Mouse (Mus musculus) lung, postnatal 0 days (tissue): Measurements from ENCODE around the gene Sertad1.
"Not testable (repeated sequence)": the region's sequence is repeated elsewhere in the genome, so short reads cannot be mapped to it uniquely, and the experiment has no call there.

Experiments
- CTCF ChIP-seq: IDR thresholded peaks from 2 replicates; pipeline ENCODE4 v1.5.1; 2016; ENCODE audit warnings: antibody characterized with exemption, mild to moderate bottlenecking
- EP300 ChIP-seq: IDR thresholded peaks from 2 replicates; pipeline ENCODE4 v1.6.1; 2016; ENCODE audit warnings: antibody characterized with exemption, mild to moderate bottlenecking, control low read depth

GRCm38 (mm10) chr7:27494659-27495367 lies 8.1 kb downstream of the Sertad1 start:
- TF ChIP-seq CTCF, EP300: not testable (repeated sequence)
